Mouse (Mus musculus) urinary bladder, postnatal 10 days (tissue): ENCODE data around the gene Tnfsf13b.

Experiments used
- DNase-seq: peaks from one replicate; pipeline ENCODE4 v3.0.0; 2022; ENCODE audit warnings: low spot score

The Tnfsf13b gene

DNA sequence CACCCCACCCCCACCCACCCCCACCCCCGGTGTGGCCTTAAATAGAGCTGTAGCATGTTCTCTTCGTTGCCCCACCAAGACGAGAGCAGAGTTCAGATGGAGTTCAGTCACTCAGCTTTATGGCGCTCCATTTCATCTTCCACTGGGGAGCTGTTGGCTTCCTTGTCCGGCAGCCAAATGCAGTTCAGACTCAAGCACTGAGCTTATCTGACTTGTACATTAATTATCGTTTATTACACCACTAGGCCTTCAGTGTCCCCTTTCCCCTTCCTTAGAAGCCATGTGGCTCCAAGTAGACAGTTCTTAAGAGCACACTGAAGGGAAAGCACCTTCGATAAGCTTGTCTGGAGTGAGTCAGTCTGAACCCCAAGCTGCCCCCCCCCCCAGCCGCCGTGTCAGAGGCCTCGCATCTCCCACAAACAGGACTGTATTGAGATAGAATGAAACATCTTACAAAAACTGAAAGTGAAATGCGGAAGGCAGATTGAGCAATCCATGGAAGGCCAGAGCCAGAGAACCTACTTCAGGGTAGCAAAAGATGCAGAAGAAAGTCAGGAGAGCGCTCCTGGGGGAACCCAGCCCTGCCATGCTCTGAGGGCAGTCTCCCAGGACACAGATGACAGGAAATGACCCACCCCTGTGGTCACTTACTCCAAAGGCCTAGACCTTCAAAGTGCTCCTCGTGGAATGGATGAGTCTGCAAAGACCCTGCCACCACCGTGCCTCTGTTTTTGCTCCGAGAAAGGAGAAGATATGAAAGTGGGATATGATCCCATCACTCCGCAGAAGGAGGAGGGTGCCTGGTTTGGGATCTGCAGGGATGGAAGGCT lies at the start of gene Tnfsf13b:
TSS of gene Tnfsf13b (plus strand) at position 312 of the 830 bp plus-strand sequence.
- DNase-seq, result no peak

- no peak for DNase-seq
Observed at GRCm38 (mm10) chr8:9958338-9958737, 47.9 kb upstream of the Tnfsf13b start.

GRCm38 (mm10) chr8:9959919-9960318 lies 46.3 kb upstream of the Tnfsf13b start:
- DNase-seq, result no peak

GRCm38 (mm10) chr8:9971866-9972265 lies 34.4 kb upstream of the Tnfsf13b start:
- DNase-seq, result no peak

DNA sequence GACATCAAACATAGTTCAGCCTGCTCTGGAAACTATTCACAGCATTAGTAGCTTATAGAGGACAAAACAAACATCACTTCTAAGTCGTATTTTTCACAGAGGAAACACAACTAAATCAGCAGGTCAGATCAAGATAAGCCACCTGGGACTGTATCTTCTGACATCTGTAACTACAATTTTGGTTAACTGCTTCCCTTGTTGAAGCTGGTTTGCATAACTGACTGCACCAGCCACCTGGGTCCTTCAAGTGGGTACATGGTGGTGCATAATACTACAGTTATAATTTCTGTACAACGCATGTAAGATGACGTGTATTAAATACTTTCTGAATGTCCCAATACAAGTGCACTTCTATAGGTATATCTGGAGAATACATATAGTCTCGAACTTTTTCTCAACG lies 31.0 kb upstream of the Tnfsf13b start:
- no peak for DNase-seq

- peak; percentile 84 for DNase-seq
Observed at GRCm38 (mm10) chr8:9975898-9976611, 30.2 kb upstream of the Tnfsf13b start.

GRCm38 (mm10) chr8:9977016-9977415 lies 29.3 kb upstream of the Tnfsf13b start:
- no peak for DNase-seq

GRCm38 (mm10) chr8:9977573-9978314 lies 28.5 kb upstream of the Tnfsf13b start, which contains the start of the genes Lig4 and Abhd13:
Lig4 (minus strand) TSS chr8:9977686.
Abhd13 (plus strand) TSS chr8:9977707.
- DNase-seq, result peak; percentile 98

GRCm38 (mm10) chr8:9978475-9979230 lies 27.6 kb upstream of the Tnfsf13b start:
- DNase-seq, result no peak

DNA sequence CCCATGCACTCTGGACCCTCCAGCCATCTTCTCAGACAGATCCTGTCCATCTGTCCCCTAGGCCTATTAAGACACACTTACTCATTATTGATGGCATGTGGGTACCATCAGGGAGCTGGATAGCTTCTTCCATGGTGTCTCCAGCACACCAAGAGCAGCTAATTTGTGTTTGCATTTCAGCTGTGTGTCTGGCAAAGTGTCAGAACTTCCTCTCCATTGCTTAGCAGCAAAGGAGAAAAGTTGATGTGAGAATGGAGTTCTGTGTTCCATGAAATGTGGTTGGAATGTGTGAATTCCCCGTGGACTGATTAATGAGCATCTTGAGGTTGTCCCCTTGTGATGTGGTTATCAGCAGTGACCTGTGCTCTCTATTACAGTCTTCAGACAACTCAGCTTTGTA lies 26.5 kb upstream of the Tnfsf13b start:
- no peak for DNase-seq

DNA sequence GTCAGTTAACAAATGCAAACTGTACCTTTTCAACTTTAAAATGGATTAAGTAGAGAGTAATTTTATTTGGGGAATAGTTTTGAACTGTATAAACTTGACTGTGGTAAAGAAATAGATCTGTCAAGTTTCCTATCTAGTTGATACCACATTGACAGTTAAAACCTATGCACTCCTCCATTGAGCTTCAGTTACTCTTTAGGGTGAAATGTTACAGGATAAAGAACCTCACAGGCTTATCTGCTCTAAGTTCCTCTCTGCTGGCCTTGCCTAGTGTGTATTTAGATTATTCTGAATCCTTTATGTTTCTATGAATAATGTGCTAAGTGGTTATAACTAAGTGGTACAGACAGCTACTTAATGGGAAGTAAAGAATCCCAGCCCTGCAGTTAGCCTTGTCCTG lies 26.1 kb upstream of the Tnfsf13b start:
- DNase-seq, result no peak

DNA sequence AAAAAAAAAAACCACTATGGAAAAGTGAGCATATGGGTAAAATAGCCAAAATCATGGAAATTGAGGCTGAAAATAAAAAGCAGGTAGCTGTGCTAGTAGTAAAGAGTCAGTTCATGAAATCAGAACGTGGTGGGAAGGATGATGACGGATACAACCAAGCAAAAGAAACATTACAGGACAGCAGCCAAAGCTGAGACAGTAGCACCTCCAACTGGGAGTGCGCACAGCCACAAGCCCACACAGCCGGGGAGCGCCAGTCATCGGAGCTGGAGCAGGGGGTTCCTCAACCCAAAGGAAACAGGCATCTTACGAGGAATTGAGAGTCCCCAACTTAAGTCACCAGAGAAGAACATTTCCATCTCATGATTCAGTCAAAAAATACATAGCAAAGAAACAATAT lies 2.2 kb upstream of the Tnfsf13b start:
- DNase-seq, result no peak

DNA sequence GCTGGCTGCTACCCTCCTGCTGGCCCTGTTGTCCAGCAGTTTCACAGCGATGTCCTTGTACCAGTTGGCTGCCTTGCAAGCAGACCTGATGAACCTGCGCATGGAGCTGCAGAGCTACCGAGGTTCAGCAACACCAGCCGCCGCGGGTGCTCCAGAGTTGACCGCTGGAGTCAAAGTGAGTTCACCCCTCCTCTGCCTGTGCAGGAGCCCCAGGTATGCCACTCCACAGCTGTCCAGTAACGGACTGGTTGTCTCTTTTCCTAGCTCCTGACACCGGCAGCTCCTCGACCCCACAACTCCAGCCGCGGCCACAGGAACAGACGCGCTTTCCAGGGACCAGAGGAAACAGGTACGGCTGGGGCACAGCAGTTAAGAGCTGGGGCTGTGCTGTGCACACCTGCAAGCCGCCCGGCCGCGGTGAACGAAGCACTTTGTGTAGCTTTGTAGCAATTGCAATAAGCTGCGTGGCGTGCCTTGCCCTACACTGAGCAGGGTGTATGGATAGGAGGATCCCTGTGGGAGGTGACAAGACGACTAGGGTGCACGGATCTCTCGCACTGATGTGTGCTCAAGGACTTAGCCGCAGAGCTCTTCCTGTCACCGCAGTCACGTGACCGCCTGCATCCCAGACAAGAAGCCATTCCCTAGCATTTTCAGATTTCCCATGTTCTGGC lies 856 bp downstream of the Tnfsf13b start:
- DNase-seq, result no peak

- no peak for DNase-seq
Observed at GRCm38 (mm10) chr8:10007660-10008028, 1.4 kb downstream of the Tnfsf13b start.

DNA sequence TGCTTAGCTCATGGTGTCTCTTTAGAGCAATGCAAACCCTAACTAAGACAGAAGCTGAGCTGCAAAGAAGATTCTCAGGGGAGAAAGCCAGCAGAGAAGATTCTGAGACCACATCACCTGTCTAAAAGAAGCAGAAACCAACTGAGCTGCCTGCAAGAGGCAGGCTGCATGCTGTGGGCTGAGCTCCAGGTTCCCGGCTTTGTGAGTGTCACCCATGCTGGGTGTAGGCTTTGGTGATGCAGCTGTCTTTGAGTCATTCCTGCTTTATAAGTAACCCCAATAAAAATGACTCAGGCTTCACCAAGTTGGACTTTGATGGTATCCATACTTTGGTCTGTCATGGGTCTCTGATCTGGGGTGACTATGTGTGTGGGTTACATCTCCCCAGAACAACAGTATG lies 10.0 kb downstream of the Tnfsf13b start:
- DNase-seq, result no peak

DNA sequence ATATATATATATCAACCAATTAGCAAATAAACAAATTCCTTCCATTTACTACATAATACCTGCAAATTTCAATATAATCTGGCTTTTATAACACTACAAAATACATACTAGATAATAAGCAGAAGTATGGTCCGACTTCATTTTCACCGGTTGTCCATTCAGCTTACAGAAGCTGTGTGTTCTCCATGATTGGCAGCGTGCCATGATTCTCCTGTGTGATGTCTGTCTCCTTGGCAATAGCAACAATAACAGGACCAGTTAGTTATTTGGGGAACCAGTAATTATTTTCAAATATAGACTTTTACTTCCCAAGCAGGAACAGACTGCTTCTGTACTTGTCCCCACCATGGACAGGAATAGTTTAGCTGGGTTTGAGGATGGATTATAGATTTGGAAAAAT lies 11.0 kb downstream of the Tnfsf13b start:
- DNase-seq, result no peak

GRCm38 (mm10) chr8:10030320-10031060 lies 24.2 kb downstream of the Tnfsf13b start:
- no peak for DNase-seq

DNA sequence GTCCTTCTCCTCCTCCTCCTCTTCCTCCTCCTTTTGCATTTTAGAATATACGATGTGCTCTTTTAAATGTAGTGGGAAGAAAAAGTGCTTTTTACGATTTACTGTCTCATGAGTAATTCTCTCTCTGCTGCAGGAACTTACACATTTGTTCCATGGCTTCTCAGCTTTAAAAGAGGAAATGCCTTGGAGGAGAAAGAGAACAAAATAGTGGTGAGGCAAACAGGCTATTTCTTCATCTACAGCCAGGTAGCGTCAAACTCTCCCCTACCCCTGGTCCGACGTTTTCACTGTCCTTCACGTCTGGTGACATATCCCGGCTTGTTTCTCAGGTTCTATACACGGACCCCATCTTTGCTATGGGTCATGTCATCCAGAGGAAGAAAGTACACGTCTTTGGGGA lies 24.9 kb downstream of the Tnfsf13b start:
- DNase-seq, result no peak

- no peak for DNase-seq
Observed at GRCm38 (mm10) chr8:10040866-10041265, 34.6 kb downstream of the Tnfsf13b start.

- DNase-seq, result no peak
Observed at GRCm38 (mm10) chr8:10043842-10044510, 37.7 kb downstream of the Tnfsf13b start.
